Mouse (Mus musculus) hindbrain, embryonic 12.5 days (tissue): ENCODE measurements around the gene Cacnb2. TPM values are rescaled to one million over a fixed set of nuclear protein-coding genes. Genes with fewer than 3 reads are reported as not detected.

Source experiments
- ATAC-seq: fragments of 200-750 bp; cut with Nextera tagmentation; 2 replicates; pipeline ENCODE4 v1.8.0; 2017; ENCODE audit warnings: moderate TSS enrichment; ENCODE audit not compliant: low FRiP score
- H3K27ac ChIP-seq: fragments of 300-500 bp; sonication (generic); 2 replicates; pipeline ENCODE4 v1.5.1; 2016; ENCODE audit warnings: mild to moderate bottlenecking
- H3K27me3 ChIP-seq: fragments of 300-500 bp; sonication (generic); 2 replicates; pipeline ENCODE4 v1.6.1; 2016; ENCODE audit warnings: mild to moderate bottlenecking
- H3K36me3 ChIP-seq: fragments of 300-500 bp; sonication (generic); 2 replicates; pipeline ENCODE4 v1.6.1; 2016; ENCODE audit warnings: mild to moderate bottlenecking
- H3K4me1 ChIP-seq: fragments of 300-500 bp; sonication (generic); 2 replicates; pipeline ENCODE4 v1.6.1; 2016
- H3K4me2 ChIP-seq: fragments of 300-500 bp; sonication (generic); replicated peaks from 2 replicates; pipeline ENCODE4 v1.6.1; 2016; ENCODE audit warnings: mild to moderate bottlenecking
- H3K4me3 ChIP-seq: fragments of 300-500 bp; sonication (generic); 2 replicates; pipeline ENCODE4 v1.5.1; 2016; ENCODE audit warnings: mild to moderate bottlenecking
- H3K9ac ChIP-seq: fragments of 300-500 bp; sonication (generic); 2 replicates; pipeline ENCODE4 v1.6.1; 2016; ENCODE audit warnings: mild to moderate bottlenecking, moderate library complexity
- H3K9me3 ChIP-seq: fragments of 300-500 bp; sonication (generic); replicated peaks from 2 replicates; pipeline ENCODE4 v1.6.1; 2016; ENCODE audit warnings: mild to moderate bottlenecking
- WGBS: fragments of 180-500 bp; shearing (Covaris S2); methylation state at CpG from one replicate; pipeline ENCODE4 v1.1.7; 2016; 5-methylcytosine and 5-hydroxymethylcytosine counted together
- polyA plus RNA-seq: library from polyadenylated mRNA; unstranded; fragments of >200 nt; fragmentation: Nextera tagmentation; extraction: Ambion mirVana; gene quantifications from 2 replicates; pipeline ENCODE4 v1.2.1, GENCODE M21; 2016

The Cacnb2 gene
- polyA plus RNA-seq, 1 experiment from 2014 or later, result 3.6 TPM

- no peaks in the 10 kb centered on the region for H3K27me3 ChIP-seq
- 78% methylated on average over 15 of the region's 15 CpGs for WGBS
- peak; percentile 41; the same call in 1 of the 2 replicates for ATAC-seq
- no peaks in the 10 kb centered on the region for H3K36me3 ChIP-seq
- no peak overlapping the region for H3K9ac ChIP-seq
- H3K4me1 ChIP-seq, result peaks cover 6% of the 10 kb centered on the region
- H3K27ac ChIP-seq, result no peak overlapping the region
- no peaks in the 10 kb centered on the region for H3K9me3 ChIP-seq
- no peak overlapping the region for H3K4me3 ChIP-seq
- no peak overlapping the region; the same call in 1 of the 2 replicates for H3K4me2 ChIP-seq
These were observed 136.6 kb downstream of the Cacnb2 start for GRCm38 (mm10) chr2:14739510-14739909.

- peak; percentile 72 for ATAC-seq
- Histone ChIP-seq H3K36me3 (no peaks in the 10 kb centered on the region), H3K27ac (peak overlapping the region; percentile 40; the same call in 1 of the 2 replicates), H3K9me3 (no peaks in the 10 kb centered on the region), H3K27me3 (no peaks in the 10 kb centered on the region), H3K4me2 (peak overlapping the region; percentile 36), H3K4me1 (peaks cover 6% of the 10 kb centered on the region), H3K4me3 (no peak overlapping the region), H3K9ac (no peak overlapping the region)
- WGBS, result 31% methylated on average over 7 of the region's 7 CpGs
These were observed 137.5 kb downstream of the Cacnb2 start for GRCm38 (mm10) chr2:14740359-14740758.

- Histone ChIP-seq H3K4me3 (no peak overlapping the region), H3K27me3 (no peaks in the 10 kb centered on the region), H3K4me1 (no peaks in the 10 kb centered on the region; the same call in 1 of the 2 replicates), H3K9ac (no peak overlapping the region), H3K9me3 (no peaks in the 10 kb centered on the region), H3K36me3 (no peaks in the 10 kb centered on the region), H3K27ac (no peak overlapping the region), H3K4me2 (no peak overlapping the region)
- no peak for ATAC-seq
- WGBS, result 95% methylated on average over 1 of the region's 1 CpGs
These were observed 141.9 kb downstream of the Cacnb2 start for GRCm38 (mm10) chr2:14744761-14745160.

- no peaks in the 10 kb centered on the region for H3K9me3 ChIP-seq
- H3K36me3 ChIP-seq, result no peaks in the 10 kb centered on the region
- no peak overlapping the region for H3K27ac ChIP-seq
- no peak for ATAC-seq
- H3K4me3 ChIP-seq, result no peak overlapping the region
- no peak overlapping the region for H3K9ac ChIP-seq
- 64% methylated on average over 4 of the region's 4 CpGs for WGBS
- no peaks in the 10 kb centered on the region for H3K27me3 ChIP-seq
- H3K4me1 ChIP-seq, result no peaks in the 10 kb centered on the region
- H3K4me2 ChIP-seq, result no peak overlapping the region
These were observed 160.0 kb downstream of the Cacnb2 start for GRCm38 (mm10) chr2:14762846-14763245.

- Histone ChIP-seq H3K27me3 (no peaks in the 10 kb centered on the region), H3K9ac (no peak overlapping the region), H3K4me1 (no peaks in the 10 kb centered on the region), H3K36me3 (no peaks in the 10 kb centered on the region), H3K4me3 (no peak overlapping the region), H3K9me3 (no peaks in the 10 kb centered on the region), H3K27ac (no peak overlapping the region), H3K4me2 (no peak overlapping the region)
- no peak for ATAC-seq
- 85% methylated on average over 6 of the region's 6 CpGs for WGBS
These were observed 161.0 kb downstream of the Cacnb2 start for GRCm38 (mm10) chr2:14763931-14764330.

- WGBS, result 92% methylated on average over 1 of the region's 1 CpGs
These were observed 166.6 kb downstream of the Cacnb2 start for GRCm38 (mm10) chr2:14769448-14769847.

GRCm38 (mm10) chr2:14770635-14771034 lies 167.7 kb downstream of the Cacnb2 start:
- no peaks in the 10 kb centered on the region for H3K27me3 ChIP-seq
- no peak overlapping the region for H3K4me2 ChIP-seq
- H3K4me1 ChIP-seq, result no peaks in the 10 kb centered on the region
- WGBS, result 80% methylated on average over 4 of the region's 4 CpGs
- ATAC-seq, result no peak
- H3K9ac ChIP-seq, result no peak overlapping the region
- H3K9me3 ChIP-seq, result no peaks in the 10 kb centered on the region
- H3K27ac ChIP-seq, result no peak overlapping the region
- no peak overlapping the region for H3K4me3 ChIP-seq
- H3K36me3 ChIP-seq, result no peaks in the 10 kb centered on the region

More at GRCm38 (mm10) chr2:14769448-14769847, 166.6 kb downstream of the Cacnb2 start:
- Histone ChIP-seq H3K4me3 (no peak overlapping the region), H3K27me3 (no peaks in the 10 kb centered on the region), H3K4me2 (no peak overlapping the region), H3K36me3 (no peaks in the 10 kb centered on the region), H3K9ac (no peak overlapping the region), H3K4me1 (no peaks in the 10 kb centered on the region), H3K9me3 (no peaks in the 10 kb centered on the region), H3K27ac (no peak overlapping the region)
- no peak for ATAC-seq

GRCm38 (mm10) chr2:14774375-14774774 lies 171.5 kb downstream of the Cacnb2 start:
- Histone ChIP-seq H3K9ac (no peak overlapping the region), H3K36me3 (no peaks in the 10 kb centered on the region), H3K27me3 (no peaks in the 10 kb centered on the region), H3K4me1 (no peaks in the 10 kb centered on the region), H3K27ac (no peak overlapping the region), H3K9me3 (no peaks in the 10 kb centered on the region), H3K4me3 (no peak overlapping the region), H3K4me2 (no peak overlapping the region)
- WGBS, result 59% methylated on average over 1 of the region's 1 CpGs
- ATAC-seq, result no peak

GRCm38 (mm10) chr2:14774857-14775495 lies 172.1 kb downstream of the Cacnb2 start:
- Histone ChIP-seq H3K27ac (no peak overlapping the region), H3K27me3 (no peaks in the 10 kb centered on the region), H3K4me3 (no peak overlapping the region), H3K9ac (no peak overlapping the region), H3K9me3 (no peaks in the 10 kb centered on the region), H3K4me2 (no peak overlapping the region), H3K36me3 (no peaks in the 10 kb centered on the region), H3K4me1 (no peaks in the 10 kb centered on the region)
- WGBS, result 72% methylated on average over 3 of the region's 3 CpGs
- ATAC-seq, result no peak

- Histone ChIP-seq H3K36me3 (no peaks in the 10 kb centered on the region), H3K9ac (no peak overlapping the region), H3K4me3 (no peak overlapping the region), H3K27ac (no peak overlapping the region), H3K9me3 (no peaks in the 10 kb centered on the region), H3K4me2 (no peak overlapping the region), H3K4me1 (no peaks in the 10 kb centered on the region), H3K27me3 (no peaks in the 10 kb centered on the region)
- WGBS, result 89% methylated on average over 2 of the region's 2 CpGs
- ATAC-seq, result no peak
These were observed 185.1 kb downstream of the Cacnb2 start for GRCm38 (mm10) chr2:14787983-14788382.

- Histone ChIP-seq H3K4me1 (0 out of 2 replicates have a peak, but pooled peaks cover 2% of the 10 kb centered on the region), H3K4me2 (no peak overlapping the region), H3K9me3 (no peaks in the 10 kb centered on the region), H3K27ac (no peak overlapping the region), H3K4me3 (no peak overlapping the region), H3K27me3 (no peaks in the 10 kb centered on the region), H3K36me3 (no peaks in the 10 kb centered on the region), H3K9ac (no peak overlapping the region)
- no peak for ATAC-seq
- 81% methylated on average over 4 of the region's 4 CpGs for WGBS
These were observed 198.7 kb downstream of the Cacnb2 start for GRCm38 (mm10) chr2:14801446-14802046.

GRCm38 (mm10) chr2:14807650-14808347 lies 204.9 kb downstream of the Cacnb2 start:
- H3K4me2 ChIP-seq, result no peak overlapping the region
- no peak overlapping the region for H3K27ac ChIP-seq
- peaks cover 14% of the 10 kb centered on the region for H3K4me1 ChIP-seq
- ATAC-seq, result peak; percentile 38; the same call in 1 of the 2 replicates
- H3K36me3 ChIP-seq, result no peaks in the 10 kb centered on the region
- H3K9ac ChIP-seq, result no peak overlapping the region
- H3K9me3 ChIP-seq, result no peaks in the 10 kb centered on the region
- no peak overlapping the region for H3K4me3 ChIP-seq
- WGBS, result 30% methylated on average over 6 of the region's 6 CpGs
- no peaks in the 10 kb centered on the region for H3K27me3 ChIP-seq
